ENCODE assay signal across 17 mouse cellular contexts in genomic region chr3:130827021-130827420, GRCm38 (mm10).
"Had no signal": no experiment of that assay in that cellular context is flagged by ENCODE, and none has a peak within 500 bp of the region (broad histone marks: within the 10 kb centered on the region; RNA-seq: fewer than 3 reads in every experiment).

No protein-coding gene starts in this region.

- H3K27me3 ChIP-seq: midbrain, embryonic 13.5 days; midbrain, embryonic 15.5 days; neural tube, embryonic 12.5 days; stomach, embryonic 15.5 days had no signal

- H3K4me2 ChIP-seq: lung, embryonic 14.5 days; midbrain, embryonic 11.5 days; midbrain, embryonic 13.5 days; midbrain, embryonic 15.5 days; neural tube, embryonic 12.5 days; stomach, embryonic 15.5 days had no signal

- H3K9me3 ChIP-seq: megakaryocyte, embryonic 14.5 days; midbrain, embryonic 13.5 days; midbrain, embryonic 15.5 days; neural tube, embryonic 12.5 days; stomach, embryonic 15.5 days had no signal

- H3K9ac ChIP-seq: lung, embryonic 14.5 days; midbrain, embryonic 13.5 days; midbrain, embryonic 15.5 days; neural tube, embryonic 12.5 days; stomach, embryonic 15.5 days had no signal

- H3K27ac ChIP-seq: macrophage; midbrain, embryonic 13.5 days; midbrain, embryonic 15.5 days; neural tube, embryonic 12.5 days; stomach, embryonic 15.5 days; stomach, postnatal 0 days had no signal

- H3K36me3 ChIP-seq: midbrain, embryonic 13.5 days; midbrain, embryonic 15.5 days; neural tube, embryonic 12.5 days; stomach, embryonic 15.5 days had no signal

- ATAC-seq: midbrain, embryonic 13.5 days; midbrain, embryonic 15.5 days had no signal

- H3K4me1 ChIP-seq: megakaryocyte, embryonic 14.5 days; midbrain, embryonic 13.5 days; midbrain, embryonic 15.5 days; neural tube, embryonic 12.5 days; stomach, embryonic 15.5 days had no signal

- H3K4me3 ChIP-seq: megakaryocyte, embryonic 14.5 days; midbrain, embryonic 13.5 days; midbrain, embryonic 15.5 days; neural tube, embryonic 12.5 days; stomach, embryonic 15.5 days had no signal

- DNase-seq: lung, adult 18-20 months; lung, embryonic 14.5 days; lung, postnatal 10 days; lung, postnatal 36 days; right cerebral cortex, postnatal 25 days; right cerebral cortex, postnatal 4 days; spleen, adult 18-20 months; thymus, adult 2 months; thymus, postnatal 36 days had no signal
